16 mouse cellular contexts compared by ENCODE assay signal in the genomic region with DNA sequence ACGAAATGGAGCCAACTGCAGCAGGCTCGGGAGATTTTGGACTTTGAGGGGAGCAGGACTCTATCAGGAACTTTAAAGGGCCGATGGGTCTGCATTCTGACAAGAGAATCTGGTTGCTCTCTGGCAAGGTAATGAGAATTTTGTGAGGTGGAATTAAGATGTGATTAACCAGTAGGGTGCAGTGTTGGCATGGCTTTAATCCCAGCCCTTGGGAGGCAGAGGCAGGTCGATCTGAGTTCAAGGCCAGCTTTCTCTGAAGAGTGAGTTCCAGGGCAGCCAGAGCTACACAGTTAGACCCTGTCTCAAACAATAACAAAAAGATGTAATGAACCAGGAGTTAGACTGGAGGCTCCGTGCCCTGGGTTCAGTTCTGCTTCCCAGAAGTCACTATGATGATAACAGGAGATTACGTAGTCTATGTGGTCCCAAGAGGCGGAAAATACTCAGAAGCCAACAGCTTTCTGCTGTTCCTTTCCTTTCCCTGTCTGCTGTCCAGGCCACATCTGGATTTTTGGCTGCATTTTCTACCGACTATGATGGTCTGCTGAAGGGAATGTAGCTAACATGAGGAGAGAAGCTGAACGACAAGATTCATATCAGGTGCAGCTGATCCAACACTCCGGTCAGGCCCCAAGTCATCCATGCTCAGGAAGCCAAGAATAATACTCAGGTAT. TPM values are rescaled to one million over a fixed set of nuclear protein-coding genes. Genes with fewer than 3 reads are reported as not detected.
A peak's percentile ranks its signal among the peaks of the same experiment; 100 is the strongest.
DNase-seq lines count a peak whose midpoint lies in the region; ATAC-seq and TF ChIP-seq lines count a peak whose summit lies in the region.
"Had no signal": no experiment of that assay in that cellular context is flagged by ENCODE, and none has a peak within 500 bp of the region (broad histone marks: within the 10 kb centered on the region; RNA-seq: fewer than 3 reads in every experiment).

No protein-coding gene starts in this region.

- no peak overlapping the region for H3K27ac ChIP-seq in liver, adult 2 months (replicated peaks; ENCODE audit: insufficient read depth, low read depth, low read length)
- peak overlapping the region; percentile 33; the same call in 1 of the 2 replicates for H3K27ac ChIP-seq in heart, embryonic 15.5 days
- H3K27ac ChIP-seq in forebrain, embryonic 13.5 days: no peak overlapping the region
- H3K27ac ChIP-seq: hindbrain, embryonic 15.5 days; limb, embryonic 12.5 days; midbrain, embryonic 15.5 days; neural tube, embryonic 13.5 days had no signal

- no peaks in the 10 kb centered on the region for H3K36me3 ChIP-seq in liver, adult 2 months (ENCODE audit: control insufficient read depth, insufficient read depth, low read length)
- peaks cover 11% of the 10 kb centered on the region; the same call in 1 of the 2 replicates for H3K36me3 ChIP-seq in heart, embryonic 15.5 days
- peaks cover 28% of the 10 kb centered on the region for H3K36me3 ChIP-seq in forebrain, embryonic 13.5 days (ENCODE audit: poor library complexity, severe bottlenecking)

- no peak overlapping the region for H3K4me3 ChIP-seq in liver, adult 2 months (ENCODE audit: insufficient read depth, low read depth, low read length)
- H3K4me3 ChIP-seq in heart, embryonic 15.5 days: no peak overlapping the region
- no peak overlapping the region for H3K4me3 ChIP-seq in forebrain, embryonic 13.5 days
- H3K4me3 ChIP-seq: hindbrain, embryonic 15.5 days; limb, embryonic 12.5 days; midbrain, embryonic 15.5 days; neural tube, embryonic 13.5 days had no signal

- no peak overlapping the region for H3K4me2 ChIP-seq in heart, embryonic 15.5 days
- no peak overlapping the region for H3K4me2 ChIP-seq in forebrain, embryonic 13.5 days
- H3K4me2 ChIP-seq: hindbrain, embryonic 15.5 days; limb, embryonic 12.5 days; midbrain, embryonic 15.5 days; neural tube, embryonic 13.5 days had no signal

- no peaks in the 10 kb centered on the region for H3K79me2 ChIP-seq in liver, adult 2 months (ENCODE audit: control insufficient read depth, insufficient read depth, low read length)

- no peaks in the 10 kb centered on the region for H3K4me1 ChIP-seq in liver, adult 2 months (ENCODE audit: control insufficient read depth, insufficient read depth, low read length)
- no peaks in the 10 kb centered on the region; the same call in 1 of the 2 replicates for H3K4me1 ChIP-seq in heart, embryonic 15.5 days (replicated peaks)
- H3K4me1 ChIP-seq in forebrain, embryonic 13.5 days: no peaks in the 10 kb centered on the region
- H3K4me1 ChIP-seq: hindbrain, embryonic 15.5 days; limb, embryonic 12.5 days; midbrain, embryonic 15.5 days; neural tube, embryonic 13.5 days had no signal

- no peak for TF ChIP-seq POLR2A in liver, adult 2 months (IDR thresholded peaks at IDR 0.05; ENCODE audit: extremely low read depth, insufficient read depth, low read length)

- no peak for ATAC-seq in heart, embryonic 15.5 days (replicated peaks; ENCODE audit: insufficient number of reproducible peaks, insufficient read depth, low FRiP score, low read depth)
- no peak for ATAC-seq in forebrain, embryonic 13.5 days
- ATAC-seq: midbrain, embryonic 15.5 days had no signal

- 79% methylated on average over 10 of the region's 10 CpGs for WGBS in liver, adult 2 months
- WGBS in heart, embryonic 15.5 days: 76% methylated on average over 10 of the region's 10 CpGs
- WGBS in forebrain, embryonic 13.5 days: 94% methylated on average over 10 of the region's 10 CpGs

- H3K9ac ChIP-seq in liver, adult 2 months (ENCODE audit: low read depth, low read length): no peak overlapping the region
- H3K9ac ChIP-seq in heart, embryonic 15.5 days: no peak overlapping the region
- H3K9ac ChIP-seq in forebrain, embryonic 13.5 days: no peak overlapping the region
- H3K9ac ChIP-seq: hindbrain, embryonic 15.5 days; limb, embryonic 12.5 days; midbrain, embryonic 15.5 days; neural tube, embryonic 13.5 days had no signal

- H3K27me3 ChIP-seq in liver, adult 2 months (ENCODE audit: control insufficient read depth, insufficient read depth, low read length): no peaks in the 10 kb centered on the region
- no peaks in the 10 kb centered on the region for H3K27me3 ChIP-seq in heart, embryonic 15.5 days
- H3K27me3 ChIP-seq in forebrain, embryonic 13.5 days: no peaks in the 10 kb centered on the region
- H3K27me3 ChIP-seq: hindbrain, embryonic 15.5 days; limb, embryonic 12.5 days; midbrain, embryonic 15.5 days; neural tube, embryonic 13.5 days had no signal

- DNase-seq in liver, adult 2 months (ENCODE audit: extremely low read depth, low read depth, low spot score): peak; percentile 51
- no peak for DNase-seq in liver
- DNase-seq in NIH3T3 (ENCODE audit: low read depth): peak; percentile 56
- DNase-seq in naive thymus-derived CD4-positive, alpha-beta T cell, adult 2 months (ENCODE audit: low read depth): peak; percentile 28
- DNase-seq in layer of hippocampus, adult 9-10 months (ENCODE audit: low spot score): no peak
- DNase-seq: adrenal gland, postnatal 25 days; cerebellum, postnatal 36 days; kidney, postnatal 10 days; lung, postnatal 10 days; thymus, postnatal 4 days had no signal

- peak; percentile 23; the same call in 1 of the 2 replicates for TF ChIP-seq CTCF in liver, adult 2 months (IDR thresholded peaks at IDR 0.05; ENCODE audit: low read depth, low read length)

- no peaks in the 10 kb centered on the region for H3K9me3 ChIP-seq in heart, embryonic 15.5 days (replicated peaks)
- H3K9me3 ChIP-seq in forebrain, embryonic 13.5 days (replicated peaks): no peaks in the 10 kb centered on the region
- H3K9me3 ChIP-seq: hindbrain, embryonic 15.5 days; limb, embryonic 12.5 days; midbrain, embryonic 15.5 days; neural tube, embryonic 13.5 days had no signal

RNA-seq across cellular contexts. Expression of gene Miga1, which starts 19.1 kb away (rescaled TPM):
- 2.2 and 2.6 TPM in 2 replicates for total RNA-seq in liver, adult 2 months (2014; rRNA removed)
- 0.39 and 0.94 TPM in 2 replicates for polyA plus RNA-seq in liver, adult 2 months (2012; rRNA removed)
- 12.8 and 13.4 TPM in 2 replicates for polyA plus RNA-seq in heart, embryonic 15.5 days (2015; fragmentation: Nextera tagmentation; extraction: Ambion mirVana)
- polyA plus RNA-seq in forebrain, embryonic 13.5 days (2015; fragmentation: Nextera tagmentation; extraction: Ambion mirVana): 22.1 and 24.0 TPM in 2 replicates

RNA-seq across cellular contexts. Expression of gene Usp33, which starts 25.2 kb away (rescaled TPM):
- 41.5 and 46.9 TPM in 2 replicates for total RNA-seq in liver, adult 2 months (2014; rRNA removed)
- 9.5 and 9.9 TPM in 2 replicates for polyA plus RNA-seq in liver, adult 2 months (2012; rRNA removed)
- 25.0 and 29.2 TPM in 2 replicates for polyA plus RNA-seq in heart, embryonic 15.5 days (2015; fragmentation: Nextera tagmentation; extraction: Ambion mirVana)
- polyA plus RNA-seq in forebrain, embryonic 13.5 days (2015; fragmentation: Nextera tagmentation; extraction: Ambion mirVana): 64.7 and 69.5 TPM in 2 replicates

RNA-seq across cellular contexts. Expression of gene Nexn, which starts 55.0 kb away (rescaled TPM):
- total RNA-seq in liver, adult 2 months (2014; rRNA removed): 0.20 and 0.28 TPM in 2 replicates
- not detected in 2 replicates for polyA plus RNA-seq in liver, adult 2 months (2012; rRNA removed)
- polyA plus RNA-seq in heart, embryonic 15.5 days (2015; fragmentation: Nextera tagmentation; extraction: Ambion mirVana): 196 and 326 TPM in 2 replicates
- 2.6 and 2.9 TPM in 2 replicates for polyA plus RNA-seq in forebrain, embryonic 13.5 days (2015; fragmentation: Nextera tagmentation; extraction: Ambion mirVana)

Comparison
In these comparisons a context has a peak if more than half of its experiments do, and no peak if none do; other contexts are left out.
1. DNase-seq: peak in liver, adult 2 months (single experiment), NIH3T3 (single experiment) and naive thymus-derived CD4-positive, alpha-beta T cell, adult 2 months (single experiment); none in liver (single experiment) and layer of hippocampus, adult 9-10 months (single experiment).
2. RNA of gene Nexn, which starts 55.0 kb away (polyA plus RNA-seq): 196 to 326 TPM in heart, embryonic 15.5 days; 2.6 to 2.9 TPM in forebrain, embryonic 13.5 days and not detected in liver, adult 2 months; every median in the first group is over 10 times any median in the second.